Mouse (Mus musculus) hindbrain, embryonic 11.5 days (tissue): ENCODE measurements around the gene Myo3b. TPM values are rescaled to one million over a fixed set of nuclear protein-coding genes. Genes with fewer than 3 reads are reported as not detected.

Source experiments
- ATAC-seq: fragments of 200-750 bp; cut with Nextera tagmentation; 2 replicates; pipeline ENCODE4 v1.8.0; 2017; ENCODE audit warnings: mild to moderate bottlenecking, moderate TSS enrichment, moderate library complexity; ENCODE audit not compliant: low FRiP score
- DNase-seq: peaks from one replicate; pipeline ENCODE4 v3.0.0-alpha.2; 2015; ENCODE audit warnings: low spot score
- H3K27ac ChIP-seq: fragments of 300-500 bp; sonication (generic); 2 replicates; pipeline ENCODE4 v1.5.1; 2014; ENCODE audit warnings: mild to moderate bottlenecking, low read depth, low read length
- H3K27me3 ChIP-seq: fragments of 300-500 bp; sonication (generic); 2 replicates; pipeline ENCODE4 v1.6.1; 2014; ENCODE audit warnings: mild to moderate bottlenecking, low read length, moderate library complexity, mixed read lengths; ENCODE audit not compliant: control insufficient read depth, insufficient read depth
- H3K36me3 ChIP-seq: fragments of 300-500 bp; sonication (generic); 2 replicates; pipeline ENCODE4 v1.6.1; 2014; ENCODE audit warnings: mild to moderate bottlenecking, low read length, moderate library complexity, mixed read lengths; ENCODE audit not compliant: control insufficient read depth, insufficient read depth
- H3K4me1 ChIP-seq: fragments of 300-500 bp; sonication (generic); replicated peaks from 2 replicates; pipeline ENCODE4 v1.6.1; 2014; ENCODE audit warnings: low read length, mixed read lengths; ENCODE audit not compliant: control insufficient read depth, insufficient read depth
- H3K4me2 ChIP-seq: fragments of 300-500 bp; sonication (generic); replicated peaks from 2 replicates; pipeline ENCODE4 v1.6.1; 2014; ENCODE audit warnings: mild to moderate bottlenecking, low read depth, low read length
- H3K4me3 ChIP-seq: fragments of 300-500 bp; sonication (generic); 2 replicates; pipeline ENCODE4 v1.5.1; 2014; ENCODE audit warnings: low read depth, low read length
- H3K9ac ChIP-seq: fragments of 300-500 bp; sonication (generic); 2 replicates; pipeline ENCODE4 v1.6.1; 2014; ENCODE audit warnings: low read depth, low read length
- H3K9me3 ChIP-seq: fragments of 300-500 bp; sonication (generic); 2 replicates; pipeline ENCODE4 v1.6.1; 2016; ENCODE audit warnings: low read length; ENCODE audit not compliant: control insufficient read depth
- WGBS: fragments of 180-500 bp; shearing (Covaris S2); extraction: QIAGEN DNeasy Blood & Tissue Kit; methylation state at CpG from one replicate; pipeline ENCODE4 v1.1.7; 2014; 5-methylcytosine and 5-hydroxymethylcytosine counted together
- polyA plus RNA-seq: library from polyadenylated mRNA; unstranded; fragments of >200 nt; fragmentation: Nextera tagmentation; extraction: Ambion mirVana; gene quantifications from 2 replicates; pipeline ENCODE4 v1.2.1, GENCODE M21; 2014

The Myo3b gene
- polyA plus RNA-seq, 1 experiment from 2014 or later: 0.09 TPM

DNA sequence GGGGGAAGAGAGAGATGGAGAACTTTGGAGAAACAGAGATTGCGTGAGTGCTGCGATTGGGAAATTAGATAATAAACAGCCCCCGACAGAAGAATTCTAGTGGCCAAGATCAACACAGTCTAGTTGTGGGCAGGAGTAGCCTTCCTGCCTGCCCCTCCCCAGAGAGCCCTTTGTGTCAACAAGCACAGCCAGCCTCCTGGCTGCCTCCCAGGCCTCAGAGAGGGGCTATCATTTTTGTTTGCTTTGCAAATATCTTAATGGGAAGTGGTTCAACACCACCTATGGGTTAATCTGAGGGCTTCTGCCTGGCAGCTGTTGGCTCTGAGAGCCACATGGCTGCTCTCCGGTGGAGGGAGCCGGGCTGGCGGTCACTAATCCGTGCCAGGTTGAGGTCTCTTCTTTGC is 298.3 kb downstream of the Myo3b start:
- DNase-seq: peak; percentile 27
- Histone ChIP-seq H3K36me3 (no peaks in the 10 kb centered on the region), H3K4me1 (no peaks in the 10 kb centered on the region)

GRCm38 (mm10) chr2:70337869-70338268 is 298.9 kb downstream of the Myo3b start:
- no peak overlapping the region for H3K9ac ChIP-seq
- DNase-seq (no peak), ATAC-seq (no peak)
- no peaks in the 10 kb centered on the region for H3K36me3 ChIP-seq
- H3K4me3 ChIP-seq: no peak overlapping the region
- no peaks in the 10 kb centered on the region for H3K27me3 ChIP-seq
- WGBS: 63% methylated on average over 9 of the region's 9 CpGs
- no peak overlapping the region for H3K27ac ChIP-seq
- H3K9me3 ChIP-seq: no peaks in the 10 kb centered on the region
- no peak overlapping the region for H3K4me2 ChIP-seq
- no peaks in the 10 kb centered on the region for H3K4me1 ChIP-seq

More for the DNA sequence above, 298.3 kb downstream of the Myo3b start:
- Histone ChIP-seq H3K9me3 (no peaks in the 10 kb centered on the region), H3K27me3 (no peaks in the 10 kb centered on the region), H3K4me2 (no peak overlapping the region), H3K4me3 (no peak overlapping the region), H3K27ac (no peak overlapping the region), H3K9ac (no peak overlapping the region)
- no peak for ATAC-seq
- 52% methylated on average over 7 of the region's 7 CpGs for WGBS

DNA sequence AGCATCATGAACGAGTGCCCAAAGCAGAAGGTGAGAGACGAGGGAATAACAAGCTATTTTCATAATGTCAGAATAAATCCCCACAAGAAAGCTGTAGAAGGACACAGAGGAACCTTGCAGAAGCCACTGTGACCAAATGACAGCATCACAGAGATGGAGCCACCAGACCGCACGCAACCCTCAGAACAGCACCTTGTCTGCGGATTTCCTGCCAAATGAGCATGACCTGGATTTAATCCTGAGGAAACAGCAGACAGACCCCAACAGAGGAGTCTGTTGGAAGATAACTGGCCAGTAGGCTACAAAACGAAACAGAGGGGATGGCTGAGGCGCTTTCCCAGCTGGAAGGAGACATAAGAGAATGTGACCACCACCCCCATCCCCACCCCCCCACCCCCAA is 300.1 kb downstream of the Myo3b start:
- H3K9ac ChIP-seq: no peak overlapping the region
- 71% methylated on average over 7 of the region's 7 CpGs for WGBS

DNA sequence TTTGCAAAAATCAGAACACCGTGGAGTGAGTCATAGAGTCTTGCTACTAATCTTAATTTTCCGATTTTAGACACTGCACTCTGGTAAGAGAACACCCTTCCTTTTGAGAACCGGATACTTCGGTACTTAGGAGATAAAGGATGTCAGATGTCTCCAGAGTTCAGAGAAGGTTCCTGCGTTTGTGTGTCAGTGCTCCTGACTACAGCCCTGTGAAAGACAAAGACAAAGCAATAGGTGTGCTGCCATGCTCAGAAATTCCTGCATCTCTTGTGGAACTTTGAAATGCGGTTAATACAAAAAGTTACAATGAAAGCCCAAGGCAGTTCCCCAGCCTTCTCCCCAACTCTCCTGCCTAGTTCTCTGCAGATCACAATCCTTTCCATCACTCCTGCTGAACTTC is 300.6 kb downstream of the Myo3b start:
- Histone ChIP-seq H3K4me3 (no peak overlapping the region), H3K36me3 (no peaks in the 10 kb centered on the region), H3K9me3 (no peaks in the 10 kb centered on the region), H3K4me2 (no peak overlapping the region), H3K4me1 (no peaks in the 10 kb centered on the region), H3K9ac (no peak overlapping the region), H3K27me3 (no peaks in the 10 kb centered on the region), H3K27ac (no peak overlapping the region)
- 76% methylated on average over 6 of the region's 6 CpGs for WGBS
- DNase-seq (no peak), ATAC-seq (no peak)

More for the DNA sequence above, 300.1 kb downstream of the Myo3b start:
- no peak overlapping the region for H3K27ac ChIP-seq
- ATAC-seq (no peak), DNase-seq (no peak)
- no peaks in the 10 kb centered on the region for H3K9me3 ChIP-seq
- H3K4me2 ChIP-seq: no peak overlapping the region
- H3K4me3 ChIP-seq: no peak overlapping the region
- H3K36me3 ChIP-seq: no peaks in the 10 kb centered on the region
- H3K27me3 ChIP-seq: no peaks in the 10 kb centered on the region
- no peaks in the 10 kb centered on the region for H3K4me1 ChIP-seq

GRCm38 (mm10) chr2:70340224-70340623 is 301.3 kb downstream of the Myo3b start:
- H3K4me2 ChIP-seq: no peak overlapping the region
- H3K27me3 ChIP-seq: no peaks in the 10 kb centered on the region
- no peaks in the 10 kb centered on the region for H3K36me3 ChIP-seq
- H3K27ac ChIP-seq: no peak overlapping the region
- H3K4me1 ChIP-seq: no peaks in the 10 kb centered on the region
- H3K9ac ChIP-seq: no peak overlapping the region
- 90% methylated on average over 8 of the region's 8 CpGs for WGBS
- no peaks in the 10 kb centered on the region for H3K9me3 ChIP-seq
- no peak overlapping the region for H3K4me3 ChIP-seq
- ATAC-seq: no peak
- no peak for DNase-seq

GRCm38 (mm10) chr2:70345126-70345525 is 306.2 kb downstream of the Myo3b start:
- ATAC-seq: no peak
- WGBS: 78% methylated on average over 8 of the region's 8 CpGs

GRCm38 (mm10) chr2:70347511-70347910 is 308.6 kb downstream of the Myo3b start:
- DNase-seq (no peak), ATAC-seq (no peak)
- Histone ChIP-seq H3K27me3 (no peaks in the 10 kb centered on the region), H3K36me3 (no peaks in the 10 kb centered on the region), H3K4me1 (no peaks in the 10 kb centered on the region), H3K27ac (no peak overlapping the region), H3K9me3 (no peaks in the 10 kb centered on the region), H3K9ac (no peak overlapping the region), H3K4me3 (no peak overlapping the region), H3K4me2 (no peak overlapping the region)
- 56% methylated on average over 1 of the region's 1 CpGs for WGBS

More at GRCm38 (mm10) chr2:70345126-70345525, 306.2 kb downstream of the Myo3b start:
- Histone ChIP-seq H3K9ac (no peak overlapping the region), H3K4me2 (no peak overlapping the region), H3K4me1 (no peaks in the 10 kb centered on the region), H3K4me3 (no peak overlapping the region), H3K36me3 (no peaks in the 10 kb centered on the region), H3K27ac (no peak overlapping the region), H3K27me3 (no peaks in the 10 kb centered on the region), H3K9me3 (no peaks in the 10 kb centered on the region)
- DNase-seq: no peak

GRCm38 (mm10) chr2:70348793-70349553 is 310.0 kb downstream of the Myo3b start:
- no peaks in the 10 kb centered on the region for H3K9me3 ChIP-seq
- H3K4me3 ChIP-seq: no peak overlapping the region
- H3K4me1 ChIP-seq: no peaks in the 10 kb centered on the region
- ATAC-seq (no peak), DNase-seq (no peak)
- H3K27me3 ChIP-seq: no peaks in the 10 kb centered on the region
- H3K36me3 ChIP-seq: no peaks in the 10 kb centered on the region
- WGBS: 64% methylated on average over 11 of the region's 11 CpGs
- H3K27ac ChIP-seq: no peak overlapping the region
- H3K9ac ChIP-seq: no peak overlapping the region
- no peak overlapping the region for H3K4me2 ChIP-seq

DNA sequence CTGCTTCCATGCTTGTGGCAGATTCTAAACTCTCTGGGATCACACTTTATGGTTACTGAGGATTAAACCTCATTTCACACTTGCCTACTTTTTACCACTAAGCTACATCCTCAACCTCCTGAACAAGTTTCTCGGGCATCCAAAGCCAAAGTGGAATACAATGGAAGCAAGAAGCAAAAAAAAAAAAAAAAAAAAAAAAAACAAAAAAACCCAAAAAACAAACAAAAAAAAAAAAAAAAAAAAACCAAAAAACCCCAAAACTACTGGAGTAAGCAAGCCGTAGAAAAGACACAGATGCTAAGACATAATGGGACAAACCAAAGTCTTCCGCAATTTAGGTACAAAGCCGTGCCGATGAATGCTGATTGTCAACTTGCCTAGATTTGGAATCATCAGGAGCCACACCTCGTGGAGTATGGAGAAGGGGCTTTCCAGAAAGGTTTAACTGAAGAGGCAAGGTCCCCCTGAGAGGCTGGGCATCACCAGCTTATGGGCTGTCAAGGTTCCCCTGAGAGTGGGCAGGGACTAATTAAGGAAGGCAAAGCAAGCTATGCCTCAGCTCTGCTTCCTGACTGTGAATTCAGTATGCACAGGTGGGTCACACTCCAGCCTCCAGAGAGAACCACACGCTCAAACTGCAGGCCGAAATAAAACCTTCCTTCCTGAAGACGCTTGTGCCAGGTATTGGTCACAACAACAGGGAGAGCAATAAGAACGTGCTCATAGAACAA is 313.7 kb downstream of the Myo3b start:
- ATAC-seq (no peak), DNase-seq (no peak)
- no peaks in the 10 kb centered on the region for H3K36me3 ChIP-seq
- WGBS: 88% methylated on average over 10 of the region's 10 CpGs
- H3K4me2 ChIP-seq: no peak overlapping the region
- H3K9ac ChIP-seq: no peak overlapping the region
- no peak overlapping the region for H3K27ac ChIP-seq
- no peaks in the 10 kb centered on the region for H3K4me1 ChIP-seq
- H3K9me3 ChIP-seq: peaks cover 3% of the 10 kb centered on the region; the same call in 1 of the 2 replicates
- no peaks in the 10 kb centered on the region for H3K27me3 ChIP-seq
- H3K4me3 ChIP-seq: no peak overlapping the region
